Mouse (Mus musculus) megakaryocyte, adult 5-6 weeks (primary cell): Measurements from ENCODE around the gene N6amt1. TPM values are rescaled to one million over a fixed set of nuclear protein-coding genes. Genes with fewer than 3 reads are reported as not detected.

ENCODE experiments used
- ATAC-seq: 2 replicates; pipeline ENCODE4 v1.8.0; 2016; ENCODE audit warnings: mild to moderate bottlenecking, inconsistent platforms; ENCODE audit not compliant: poor library complexity, severe bottlenecking
- total RNA-seq, 2 experiments: library from RNA; stranded (forward) in 1 of 2; stranded (reverse) in 1 of 2; fragments of 153-499, 151-499 nt in 1 of 2; fragments of 221-1000, 200-1000 nt in 1 of 2; gene quantifications; 2 replicates each; pipeline versions ENCODE4 v1.2.3 to v1.2.4; 2015 to 2017

N6amt1 gene
- total RNA-seq, 2 experiments from 2014 or later: 6.9 to 9.5 TPM

DNA sequence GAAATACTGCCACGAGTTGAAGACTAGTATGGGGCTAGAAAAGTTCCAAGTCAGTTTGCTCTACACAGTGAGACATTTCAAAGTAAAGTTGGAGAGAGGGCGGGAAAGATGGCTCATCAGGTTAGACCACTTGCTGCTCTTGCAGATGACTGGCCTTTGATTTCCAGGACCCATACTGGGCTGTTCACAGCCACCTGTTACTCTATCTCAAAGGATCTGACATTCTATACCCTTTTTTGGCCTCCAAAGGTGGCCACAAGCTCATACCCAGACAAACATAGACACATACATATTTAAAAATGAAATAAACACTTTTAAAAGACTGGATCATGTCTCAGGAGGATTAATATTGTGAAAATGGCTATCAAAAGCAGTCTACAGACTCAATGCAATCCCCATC, 30.4 kb downstream of the N6amt1 start:
- ATAC-seq: no peak

DNA sequence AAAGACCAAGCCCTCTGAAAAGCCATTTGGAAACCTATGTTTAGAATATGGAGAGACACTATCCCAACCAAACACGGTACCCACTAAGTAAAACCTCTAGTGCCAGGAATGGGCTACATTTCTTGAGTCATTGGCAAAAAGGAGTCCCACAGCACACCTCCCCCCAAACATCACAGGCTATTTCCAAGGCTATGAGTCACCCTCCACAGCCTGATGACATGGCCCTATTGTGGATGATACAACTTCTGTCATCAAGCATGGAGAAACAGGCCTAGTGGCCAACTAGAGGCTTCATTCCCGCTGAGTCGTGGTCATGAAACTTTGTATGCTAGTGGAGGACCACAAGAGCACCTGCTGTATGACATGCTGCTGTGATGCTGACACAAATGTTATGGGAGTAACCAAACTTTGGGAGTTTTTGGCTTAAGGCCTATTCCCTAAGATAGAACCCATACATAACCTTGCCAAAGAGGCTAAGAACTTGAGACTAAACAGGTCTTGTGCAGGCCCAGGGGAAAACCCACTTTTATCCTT, 33.5 kb downstream of the N6amt1 start:
- no peak for ATAC-seq

DNA sequence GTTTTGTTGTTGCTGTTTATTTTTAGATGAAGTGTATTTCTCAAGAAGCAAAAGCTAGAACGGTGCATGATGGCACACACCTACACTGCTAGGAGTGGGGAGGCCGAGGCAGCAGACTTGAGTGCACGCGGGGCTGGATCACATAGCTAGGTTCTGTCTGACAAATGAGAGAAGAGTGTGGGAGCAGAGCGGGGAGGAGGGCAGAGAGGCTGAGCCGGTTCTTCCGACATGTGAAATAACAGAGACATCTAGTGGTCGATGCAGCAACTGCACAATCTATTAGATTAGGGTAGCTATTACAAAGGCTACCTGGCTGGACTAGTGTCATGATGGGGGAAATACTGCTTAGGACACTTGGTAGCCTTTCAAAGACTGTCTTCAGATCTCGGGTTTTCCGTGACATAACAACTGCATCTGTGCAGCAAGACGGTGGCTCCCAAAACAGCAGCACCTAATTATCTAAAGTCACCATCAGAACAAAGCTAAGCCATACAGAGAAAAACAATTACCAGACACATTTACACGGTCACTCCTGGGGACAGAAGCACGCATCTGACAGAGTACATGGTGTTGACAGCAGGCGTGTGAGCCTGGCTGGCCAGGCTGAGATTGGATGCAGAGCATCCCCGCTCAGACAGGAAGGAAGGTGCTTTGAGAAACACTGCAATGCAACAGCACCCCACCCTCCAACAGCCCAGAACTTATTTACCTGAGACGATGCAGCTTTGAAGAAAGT, 40.0 kb downstream of the N6amt1 start:
- peak; percentile 92 for ATAC-seq

DNA sequence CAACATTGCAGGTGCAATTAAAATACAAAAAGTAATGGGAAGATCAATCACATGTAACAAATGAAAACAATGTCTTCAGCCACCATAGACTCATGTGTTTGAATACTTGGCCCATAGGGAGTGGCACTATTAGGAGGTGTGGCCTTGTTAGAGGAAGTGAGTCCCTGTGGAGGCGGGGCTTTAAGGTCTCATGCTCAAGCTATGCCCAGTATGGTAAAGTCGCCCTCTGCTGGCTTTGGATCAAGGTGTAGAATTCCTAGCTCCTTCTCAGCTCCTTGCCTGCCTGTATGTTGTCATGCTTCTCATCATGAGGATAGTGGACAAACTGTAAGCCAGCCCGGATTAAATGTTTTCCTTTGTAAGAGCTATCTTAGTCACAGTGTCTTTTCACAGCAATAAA, 51.0 kb downstream of the N6amt1 start:
- ATAC-seq: peak; percentile 99

Other genes starting within 250 kb of the N6amt1 start
- 22.2 and 23.6 TPM in 2 replicates for gene Ltn1, start 78.4 kb downstream of the N6amt1 start, total RNA-seq (2015)
- gene Ltn1, start 78.4 kb downstream of the N6amt1 start, total RNA-seq (2017): 21.9 and 22.1 TPM in 2 replicates
- gene Rwdd2b, start 86.4 kb downstream of the N6amt1 start, total RNA-seq (2015): 7.0 and 7.8 TPM in 2 replicates
- gene Rwdd2b, start 86.4 kb downstream of the N6amt1 start, total RNA-seq (2017): 9.9 and 12.1 TPM in 2 replicates
- 49.7 and 73.0 TPM in 2 replicates for gene Usp16, start 100.5 kb downstream of the N6amt1 start, total RNA-seq (2015)
- gene Usp16, start 100.5 kb downstream of the N6amt1 start, total RNA-seq (2017): 57.2 and 90.2 TPM in 2 replicates
- gene Cct8, start 141.7 kb downstream of the N6amt1 start, total RNA-seq (2015): 158 and 163 TPM in 2 replicates
- gene Cct8, start 141.7 kb downstream of the N6amt1 start, total RNA-seq (2017): 331 and 390 TPM in 2 replicates
- gene Map3k7cl, start 199.1 kb downstream of the N6amt1 start, total RNA-seq (2015): not detected in 2 replicates
- gene Map3k7cl, start 199.1 kb downstream of the N6amt1 start, total RNA-seq (2017): not detected in 2 replicates